Mouse (Mus musculus) spleen, adult 2 months (tissue): ENCODE results near the gene Mmp27. TPM values are rescaled to one million over a fixed set of nuclear protein-coding genes. Genes with fewer than 3 reads are reported as not detected.

Source experiments
- DNase-seq, 2 experiments: peaks; one replicate each; pipeline versions ENCODE4 v3.0.0 to v3.0.0-alpha.2; 2012 to 2021; ENCODE audit warnings: low spot score in 2 of 2, low read depth in 1 of 2
- H3K27ac ChIP-seq: fragments of 200-500 bp; 2 replicates; pipeline ENCODE4 v1.5.1; 2012; ENCODE audit warnings: low read length, inconsistent platforms; ENCODE audit not compliant: insufficient read depth
- H3K27me3 ChIP-seq: fragments of 200-500 bp; 2 replicates; pipeline ENCODE4 v1.6.1; 2012; ENCODE audit warnings: mild to moderate bottlenecking, moderate library complexity, low read length, inconsistent platforms; ENCODE audit not compliant: control insufficient read depth, insufficient read depth
- H3K36me3 ChIP-seq: fragments of 200-500 bp; 2 replicates; pipeline ENCODE4 v1.6.1; 2012; ENCODE audit warnings: mild to moderate bottlenecking, low read length, inconsistent platforms; ENCODE audit not compliant: control insufficient read depth, insufficient read depth
- H3K4me1 ChIP-seq: fragments of 200-500 bp; 2 replicates; pipeline ENCODE4 v1.6.1; 2011; ENCODE audit warnings: inconsistent platforms; ENCODE audit not compliant: control insufficient read depth, insufficient read depth, insufficient read length
- H3K4me3 ChIP-seq: fragments of 200-500 bp; 2 replicates; pipeline ENCODE4 v1.5.1; 2011; ENCODE audit warnings: mild to moderate bottlenecking, inconsistent platforms; ENCODE audit not compliant: insufficient read depth, insufficient read length; ENCODE audit errors: extremely low read depth
- CTCF ChIP-seq: fragments of 200-500 bp; IDR thresholded peaks from 2 replicates; pipeline ENCODE4 v1.5.1; 2011; ENCODE audit warnings: mild to moderate bottlenecking, inconsistent platforms; ENCODE audit not compliant: insufficient read depth, insufficient read length, insufficient replicate concordance; ENCODE audit errors: extremely low read depth
- POLR2A ChIP-seq: fragments of 200-500 bp; IDR thresholded peaks from 2 replicates; pipeline ENCODE4 v1.6.1; 2011; ENCODE audit warnings: low read depth, low read length, inconsistent platforms
- WGBS: fragments of 180-500 bp; shearing (Covaris S2); methylation state at CpG from one replicate; pipeline ENCODE4 v1.1.7; 2018; 5-methylcytosine and 5-hydroxymethylcytosine counted together
- polyA plus RNA-seq: library from polyadenylated mRNA; depleted of rRNA; stranded (reverse); fragments of >200 nt; gene quantifications from 2 replicates; pipeline ENCODE4 v1.2.3, GENCODE M21; 2012

Mmp27 gene
- polyA plus RNA-seq, 1 experiment: 0.21 TPM

DNA sequence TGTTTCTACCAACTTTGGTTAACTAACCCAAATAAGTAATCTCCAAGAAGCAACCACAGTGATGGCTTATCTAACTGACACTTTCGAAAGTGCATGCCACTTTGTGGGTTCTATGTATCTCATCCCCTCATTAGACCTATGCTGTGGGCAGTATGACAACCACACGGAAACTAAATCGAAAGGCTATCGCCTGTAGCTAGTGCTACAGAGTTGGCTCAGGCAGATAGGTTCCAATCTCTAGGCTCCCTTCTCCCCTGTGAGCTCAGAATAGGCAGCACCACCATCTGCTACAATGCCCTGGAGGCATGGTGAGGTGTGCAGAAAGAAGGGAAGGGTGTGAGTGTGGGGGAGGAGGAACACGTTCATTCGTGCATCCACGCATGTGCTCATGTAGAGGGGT, 992 bp downstream of the Mmp27 start:
- H3K27ac ChIP-seq: peak overlapping the region; percentile 29; the same call in 1 of the 2 replicates
- peaks cover 4% of the 10 kb centered on the region; the same call in 1 of the 2 replicates for H3K4me1 ChIP-seq
- TF ChIP-seq CTCF (no peak), POLR2A (no peak)
- DNase-seq: no peak
- 68% methylated on average over 7 of the region's 7 CpGs for WGBS
- H3K4me3 ChIP-seq: no peak overlapping the region
- H3K36me3 ChIP-seq: no peaks in the 10 kb centered on the region
- H3K27me3 ChIP-seq: no peaks in the 10 kb centered on the region

DNA sequence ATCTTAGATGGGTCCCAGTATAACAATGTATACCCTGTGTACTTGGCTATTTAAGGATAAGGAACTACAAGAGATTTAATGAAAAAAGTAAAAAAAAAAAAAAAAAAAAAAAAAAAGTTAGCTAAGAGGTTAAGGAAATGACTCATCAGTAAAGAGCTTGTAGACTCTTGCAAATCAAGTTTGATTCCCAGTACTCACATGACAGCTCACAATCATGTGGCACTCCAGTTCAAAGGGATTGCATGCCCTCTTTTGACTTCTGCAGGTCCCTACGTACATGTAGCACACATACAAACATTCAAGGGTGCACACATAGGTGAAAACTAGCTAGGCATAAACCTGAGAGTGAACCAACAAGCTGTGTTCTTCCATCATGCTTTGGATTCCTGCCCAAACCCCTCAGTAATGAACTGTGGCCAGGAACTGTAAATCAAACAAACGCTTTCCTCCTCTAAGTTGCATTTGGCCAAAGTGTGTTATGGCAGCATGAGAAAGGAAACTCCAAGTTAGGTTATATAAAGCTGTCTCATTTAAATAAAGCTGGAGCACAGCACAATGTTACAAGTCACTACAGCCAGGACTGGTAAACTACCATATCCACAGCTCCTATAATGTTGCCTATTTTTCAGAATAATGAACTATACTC, 1.6 kb downstream of the Mmp27 start:
- TF ChIP-seq CTCF (no peak), POLR2A (no peak)
- H3K27ac ChIP-seq: no peak overlapping the region
- DNase-seq: no peak

DNA sequence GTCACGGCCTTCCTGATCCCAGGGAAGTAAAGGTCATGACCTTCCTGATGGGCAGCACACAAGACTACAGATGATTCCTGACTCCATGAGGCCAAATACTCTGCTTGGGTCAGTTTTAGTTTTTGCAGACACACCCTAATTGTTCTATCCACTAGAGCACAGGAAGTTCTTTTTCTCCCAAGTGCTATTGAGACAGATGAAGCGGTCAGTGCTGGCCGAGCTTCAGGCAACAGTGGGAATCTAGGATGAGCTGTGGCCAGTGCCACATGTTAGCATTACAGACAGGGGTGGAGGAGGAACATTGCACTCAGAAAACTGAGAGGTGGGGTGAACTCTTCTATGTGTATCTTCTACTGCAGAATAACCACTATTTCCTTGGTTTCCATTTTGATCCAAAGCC, 4.3 kb downstream of the Mmp27 start:
- H3K4me1 ChIP-seq: no peaks in the 10 kb centered on the region
- H3K4me3 ChIP-seq: no peak overlapping the region
- TF ChIP-seq CTCF (no peak), POLR2A (no peak)
- H3K27ac ChIP-seq: no peak overlapping the region
- WGBS: 89% methylated on average over 3 of the region's 3 CpGs
- no peak for DNase-seq
- no peaks in the 10 kb centered on the region for H3K36me3 ChIP-seq
- H3K27me3 ChIP-seq: no peaks in the 10 kb centered on the region

More for the DNA sequence above, 1.6 kb downstream of the Mmp27 start:
- 47% methylated on average over 2 of the region's 2 CpGs for WGBS
- H3K27me3 ChIP-seq: no peaks in the 10 kb centered on the region
- H3K4me1 ChIP-seq: no peaks in the 10 kb centered on the region
- no peak overlapping the region for H3K4me3 ChIP-seq
- H3K36me3 ChIP-seq: no peaks in the 10 kb centered on the region

DNA sequence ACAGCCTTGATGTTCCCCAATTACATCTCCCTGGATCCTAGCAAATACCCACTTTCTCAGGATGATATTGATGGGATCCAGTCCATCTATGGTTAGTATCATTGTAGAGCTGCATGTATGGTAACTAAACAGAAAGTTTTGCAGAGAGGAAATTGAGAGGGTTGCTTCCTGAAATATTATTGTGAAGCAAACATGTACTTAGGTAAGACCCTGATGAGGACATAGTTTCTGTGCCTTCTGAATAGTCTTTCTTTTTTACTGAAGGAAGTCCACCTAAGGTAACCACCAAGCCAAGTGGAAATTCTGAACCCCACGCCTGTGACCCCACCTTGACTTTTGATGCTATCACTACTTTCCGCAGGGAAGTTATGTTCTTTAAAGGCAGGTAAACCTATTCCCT, 6.2 kb downstream of the Mmp27 start:
- Histone ChIP-seq H3K4me3 (no peak overlapping the region), H3K27me3 (no peaks in the 10 kb centered on the region), H3K27ac (no peak overlapping the region), H3K36me3 (no peaks in the 10 kb centered on the region), H3K4me1 (no peaks in the 10 kb centered on the region)
- no peak for TF ChIP-seq CTCF
- no peak for TF ChIP-seq POLR2A
- no peak for DNase-seq
- 86% methylated on average over 2 of the region's 2 CpGs for WGBS

DNA sequence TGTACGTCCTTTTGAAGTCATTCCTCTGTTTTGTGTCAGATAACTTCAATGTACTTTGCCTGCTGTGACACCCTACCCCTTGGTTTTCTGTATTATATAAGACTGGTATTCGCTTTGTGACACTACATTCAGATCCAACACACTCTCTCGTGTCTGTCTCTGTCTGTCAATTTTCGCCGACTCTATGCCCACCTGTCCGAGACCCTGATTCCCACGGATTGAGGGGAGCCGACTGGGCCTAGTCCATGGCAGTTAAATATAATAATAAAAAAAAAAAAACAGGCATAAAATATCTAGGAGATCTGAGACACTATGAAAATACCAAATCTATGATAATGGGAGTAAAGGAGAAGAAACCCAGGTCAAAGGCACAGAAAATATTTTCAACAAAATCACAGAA, 18.9 kb downstream of the Mmp27 start:
- Histone ChIP-seq H3K27ac (no peak overlapping the region), H3K27me3 (no peaks in the 10 kb centered on the region), H3K36me3 (no peaks in the 10 kb centered on the region), H3K4me1 (peaks cover 3% of the 10 kb centered on the region; the same call in 1 of the 2 replicates), H3K4me3 (no peak overlapping the region)
- WGBS: 90% methylated on average over 8 of the region's 8 CpGs
- DNase-seq: no peak
- TF ChIP-seq CTCF (no peak), POLR2A (no peak)

DNA sequence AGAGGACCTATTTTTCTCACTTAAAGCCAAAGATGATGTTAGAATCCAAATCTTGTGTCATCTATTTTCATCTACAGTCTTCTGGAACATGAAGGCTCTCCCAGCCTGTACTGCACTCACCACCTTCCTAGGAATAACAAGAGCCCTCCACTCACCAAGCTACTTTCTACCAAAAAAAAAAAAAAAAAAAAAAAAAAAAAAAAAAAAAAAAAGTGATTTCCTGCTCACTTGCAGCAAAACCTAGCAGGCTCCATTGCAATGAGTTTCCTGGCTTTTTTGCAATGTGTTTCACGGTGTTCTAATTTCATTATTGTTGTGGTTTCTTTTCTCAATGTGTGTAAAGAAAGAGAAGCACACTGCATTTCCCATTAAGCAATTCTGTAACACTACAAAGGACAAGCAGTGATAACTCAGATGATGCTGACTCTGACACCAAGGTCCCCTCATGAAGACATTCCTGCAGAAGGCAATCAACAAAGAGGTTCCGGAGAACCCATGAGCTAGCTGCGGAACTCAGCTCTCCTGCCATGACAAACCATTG, 22.1 kb downstream of the Mmp27 start:
- H3K27me3 ChIP-seq: no peaks in the 10 kb centered on the region
- peaks cover 4% of the 10 kb centered on the region; the same call in 1 of the 2 replicates for H3K4me1 ChIP-seq
- H3K36me3 ChIP-seq: no peaks in the 10 kb centered on the region
- no peak overlapping the region for H3K27ac ChIP-seq
- WGBS: 68% methylated on average over 3 of the region's 3 CpGs
- no peak for DNase-seq
- H3K4me3 ChIP-seq: no peak overlapping the region
- TF ChIP-seq POLR2A (no peak), CTCF (no peak)
